Mouse (Mus musculus) bone marrow macrophage, adult 2 months (primary cell): Measurements from ENCODE around the gene March1.

Experiments
- CTCF ChIP-seq: IDR thresholded peaks from 2 replicates; pipeline ENCODE4 v1.5.1; 2012; ENCODE audit warnings: low read depth, mild to moderate bottlenecking, low read length, moderate library complexity
- POLR2A ChIP-seq: IDR thresholded peaks from 2 replicates; pipeline ENCODE4 v1.6.1; 2012; ENCODE audit warnings: mild to moderate bottlenecking, low read depth, low read length, borderline replicate concordance

DNA sequence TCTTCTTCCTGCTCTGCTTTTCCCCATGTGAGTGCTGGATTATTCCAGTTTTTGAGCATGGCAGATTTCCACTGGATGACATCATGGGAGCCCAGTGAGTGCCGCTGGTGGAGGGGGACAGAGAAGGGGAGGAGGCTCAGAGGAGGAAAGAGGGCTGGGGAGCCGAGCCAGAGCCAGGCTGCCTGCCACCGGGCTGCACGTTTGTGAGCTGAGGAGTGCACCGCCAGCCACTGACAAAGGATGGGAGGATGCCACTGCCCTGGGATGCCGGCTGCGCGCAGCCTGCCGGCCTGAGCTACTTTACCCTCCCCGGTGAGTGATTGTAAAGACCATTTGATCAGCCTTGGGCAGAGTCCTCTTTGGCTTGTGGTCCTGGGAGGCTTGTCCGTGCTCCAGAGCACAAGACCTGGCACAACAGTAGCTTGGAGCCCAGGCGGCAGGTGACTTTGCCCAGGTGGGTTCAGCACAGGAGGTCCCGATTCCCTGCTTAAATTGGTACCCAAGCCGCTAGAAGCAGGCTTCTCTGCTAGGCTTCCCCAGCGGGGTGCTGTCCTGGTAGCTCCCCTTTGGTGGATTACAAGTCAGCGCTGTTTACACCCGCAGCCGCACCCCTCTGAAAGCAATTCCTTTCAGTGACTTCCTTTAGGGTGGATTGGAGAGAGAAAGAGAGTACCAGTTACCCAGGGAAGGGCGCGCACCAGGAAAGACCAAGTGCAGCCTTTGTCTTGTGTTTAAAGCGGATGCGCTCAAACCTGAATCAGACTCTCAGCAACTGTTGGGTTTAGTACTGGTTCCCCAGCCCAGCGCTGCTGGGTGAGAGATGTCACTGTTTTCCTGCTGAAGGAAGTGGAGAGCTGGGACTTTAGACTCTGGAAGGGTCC is at the start of gene March1:
- TF ChIP-seq CTCF, result no peak
- TF ChIP-seq POLR2A, result no peak
